Mouse (Mus musculus) spleen, adult 2 months (tissue): ENCODE results near the gene Trhr2.

Experiments
- CTCF ChIP-seq: fragments of 200-500 bp; IDR thresholded peaks from 2 replicates; pipeline ENCODE4 v1.5.1; 2011; ENCODE audit warnings: mild to moderate bottlenecking, inconsistent platforms; ENCODE audit not compliant: insufficient read depth, insufficient read length, insufficient replicate concordance; ENCODE audit errors: extremely low read depth
- POLR2A ChIP-seq: fragments of 200-500 bp; IDR thresholded peaks from 2 replicates; pipeline ENCODE4 v1.6.1; 2011; ENCODE audit warnings: low read depth, low read length, inconsistent platforms

GRCm38 (mm10) chr8:122355642-122356606, 4.6 kb downstream of the Trhr2 start:
- TF ChIP-seq CTCF (no peak), POLR2A (no peak)
